Mouse (Mus musculus): ENCODE data around the gene Aprt. TPM values are rescaled to one million over a fixed set of nuclear protein-coding genes. Genes with fewer than 3 reads are reported as not detected.

Gene Aprt
- polyA plus RNA-seq (2015; fragmentation: Nextera tagmentation; extraction: Ambion mirVana): 335 and 351 TPM in 2 replicates

GRCm38 (mm10) chr8:122576648-122577022 lies at the start of gene Aprt:
Gene Aprt, minus strand, starts transcription at chr8:122576909.
- Histone ChIP-seq H3K9ac (peak within 1 kb of the TSS; percentile 83), H3K4me1 (peaks cover 62% of the 10 kb centered on the region), H3K4me2 (replicated peaks) (peak within 1 kb of the TSS; percentile 77), H3K27ac (peak within 1 kb of the TSS; percentile 79), H3K4me3 (peak within 1 kb of the TSS; percentile 64), H3K9me3 (no peaks in the 10 kb centered on the region), H3K27me3 (no peaks in the 10 kb centered on the region), H3K36me3 (peaks cover 34% of the 10 kb centered on the region)
- WGBS: under 1% methylated on average over 39 of the region's 39 CpGs
- ATAC-seq (ENCODE audit: low FRiP score, low read depth): peak; percentile 90

GRCm38 (mm10) chr8:122625811-122626210 lies 49.1 kb upstream of the Aprt start:
- Histone ChIP-seq H3K4me3 (no peak overlapping the region), H3K9me3 (no peaks in the 10 kb centered on the region), H3K36me3 (no peaks in the 10 kb centered on the region), H3K27ac (no peak overlapping the region), H3K4me1 (no peaks in the 10 kb centered on the region), H3K27me3 (peaks cover 4% of the 10 kb centered on the region; the same call in 1 of the 2 replicates), H3K9ac (no peak overlapping the region), H3K4me2 (replicated peaks) (no peak overlapping the region)
- no peak for ATAC-seq (ENCODE audit: low FRiP score, low read depth)
- WGBS: 70% methylated on average over 9 of the region's 9 CpGs

GRCm38 (mm10) chr8:122624653-122625052 lies 47.9 kb upstream of the Aprt start:
- no peaks in the 10 kb centered on the region for H3K27me3 ChIP-seq
- no peak overlapping the region for H3K4me2 ChIP-seq (replicated peaks)
- no peaks in the 10 kb centered on the region for H3K36me3 ChIP-seq

GRCm38 (mm10) chr8:122623844-122624642 lies 47.3 kb upstream of the Aprt start:
- H3K36me3 ChIP-seq: no peaks in the 10 kb centered on the region
- WGBS: 92% methylated on average over 17 of the region's 17 CpGs
- no peak overlapping the region for H3K4me2 ChIP-seq (replicated peaks)
- peak overlapping the region; percentile 31; the same call in 1 of the 2 replicates for H3K9ac ChIP-seq
- no peaks in the 10 kb centered on the region for H3K27me3 ChIP-seq
- H3K4me3 ChIP-seq: no peak overlapping the region
- no peak for ATAC-seq (ENCODE audit: low FRiP score, low read depth)
- no peaks in the 10 kb centered on the region for H3K9me3 ChIP-seq
- H3K27ac ChIP-seq: no peak overlapping the region
- H3K4me1 ChIP-seq: peaks cover 13% of the 10 kb centered on the region

More at GRCm38 (mm10) chr8:122624653-122625052, 47.9 kb upstream of the Aprt start:
- ATAC-seq (ENCODE audit: low FRiP score, low read depth): no peak
- WGBS: 68% methylated on average over 5 of the region's 5 CpGs
- Histone ChIP-seq H3K27ac (no peak overlapping the region), H3K4me1 (peaks cover 7% of the 10 kb centered on the region), H3K9ac (no peak overlapping the region), H3K9me3 (no peaks in the 10 kb centered on the region), H3K4me3 (no peak overlapping the region)

GRCm38 (mm10) chr8:122622727-122623126 lies 46.0 kb upstream of the Aprt start, which contains the start of gene Pabpn1l:
Gene Pabpn1l, minus strand, starts transcription at chr8:122622739.
- no peak for ATAC-seq (ENCODE audit: low FRiP score, low read depth)
- 63% methylated on average over 6 of the region's 6 CpGs for whole genome bisulfite sequencing
- Histone ChIP-seq H3K36me3 (no peaks in the 10 kb centered on the region), H3K9ac (no peak within 1 kb of the TSS), H3K27ac (no peak within 1 kb of the TSS), H3K4me3 (no peak within 1 kb of the TSS), H3K9me3 (no peaks in the 10 kb centered on the region), H3K4me2 (replicated peaks) (no peak within 1 kb of the TSS), H3K27me3 (no peaks in the 10 kb centered on the region), H3K4me1 (peaks cover 23% of the 10 kb centered on the region)

GRCm38 (mm10) chr8:122620446-122620845 lies 43.7 kb upstream of the Aprt start:
- Histone ChIP-seq H3K4me3 (no peak overlapping the region), H3K27me3 (no peaks in the 10 kb centered on the region), H3K9ac (no peak overlapping the region), H3K27ac (no peak overlapping the region), H3K9me3 (no peaks in the 10 kb centered on the region), H3K4me2 (replicated peaks) (no peak overlapping the region), H3K36me3 (peaks cover under 1% of the 10 kb centered on the region; the same call in 1 of the 2 replicates), H3K4me1 (peaks cover 41% of the 10 kb centered on the region)
- 24% methylated on average over 5 of the region's 5 CpGs for WGBS
- no peak for ATAC-seq (ENCODE audit: low FRiP score, low read depth)

GRCm38 (mm10) chr8:122618660-122619378 lies 42.1 kb upstream of the Aprt start:
- WGBS: 76% methylated on average over 6 of the region's 6 CpGs
- Histone ChIP-seq H3K27ac (no peak overlapping the region), H3K9me3 (no peaks in the 10 kb centered on the region)

GRCm38 (mm10) chr8:122617947-122618546 lies 41.3 kb upstream of the Aprt start:
- H3K27me3 ChIP-seq: no peaks in the 10 kb centered on the region
- no peaks in the 10 kb centered on the region for H3K9me3 ChIP-seq
- ATAC-seq (ENCODE audit: low FRiP score, low read depth): peak; percentile 38; the same call in 1 of the 2 replicates
- peaks cover 17% of the 10 kb centered on the region for H3K36me3 ChIP-seq
- H3K4me3 ChIP-seq: no peak overlapping the region
- H3K9ac ChIP-seq: no peak overlapping the region
- H3K27ac ChIP-seq: no peak overlapping the region
- WGBS: 22% methylated on average over 5 of the region's 7 CpGs
- H3K4me2 ChIP-seq (replicated peaks): no peak overlapping the region
- H3K4me1 ChIP-seq: peaks cover 43% of the 10 kb centered on the region

More at GRCm38 (mm10) chr8:122618660-122619378, 42.1 kb upstream of the Aprt start:
- no peak overlapping the region for H3K9ac ChIP-seq
- H3K4me1 ChIP-seq: peaks cover 43% of the 10 kb centered on the region
- H3K36me3 ChIP-seq: peaks cover 14% of the 10 kb centered on the region
- H3K27me3 ChIP-seq: no peaks in the 10 kb centered on the region
- no peak overlapping the region for H3K4me2 ChIP-seq (replicated peaks)
- no peak for ATAC-seq (ENCODE audit: low FRiP score, low read depth)
- H3K4me3 ChIP-seq: no peak overlapping the region

GRCm38 (mm10) chr8:122616181-122616905 lies 39.6 kb upstream of the Aprt start:
- no peak overlapping the region; the same call in 1 of the 2 replicates for H3K9ac ChIP-seq
- peaks cover 17% of the 10 kb centered on the region for H3K36me3 ChIP-seq
- 56% methylated on average over 9 of the region's 9 CpGs for WGBS

GRCm38 (mm10) chr8:122611295-122612133 lies 34.8 kb upstream of the Aprt start, which contains the start of the genes Galns and Trappc2l:
Gene Galns, minus strand, starts transcription at chr8:122611463.
Gene Trappc2l, plus strand, starts transcription at chr8:122611640.
- Histone ChIP-seq H3K4me1 (peaks cover 33% of the 10 kb centered on the region), H3K27ac (peak within 1 kb of the TSS; percentile 67), H3K4me3 (peak within 1 kb of the TSS; percentile 76), H3K9me3 (no peaks in the 10 kb centered on the region), H3K9ac (peak within 1 kb of the TSS; percentile 81), H3K36me3 (peaks cover 17% of the 10 kb centered on the region), H3K27me3 (no peaks in the 10 kb centered on the region), H3K4me2 (replicated peaks) (peak within 1 kb of the TSS; percentile 92)
- WGBS: under 1% methylated on average over 56 of the region's 57 CpGs
- ATAC-seq (ENCODE audit: low FRiP score, low read depth): peak; percentile 96

More at GRCm38 (mm10) chr8:122616181-122616905, 39.6 kb upstream of the Aprt start:
- H3K27me3 ChIP-seq: no peaks in the 10 kb centered on the region
- H3K4me2 ChIP-seq (replicated peaks): peak overlapping the region; percentile 3; the same call in 1 of the 2 replicates
- peaks cover 53% of the 10 kb centered on the region for H3K4me1 ChIP-seq
- H3K4me3 ChIP-seq: no peak overlapping the region
- H3K27ac ChIP-seq: peak overlapping the region; percentile 61
- no peaks in the 10 kb centered on the region for H3K9me3 ChIP-seq
- 0 out of 2 replicates have a peak, but pooled peaks have one; percentile 4 for ATAC-seq (ENCODE audit: low FRiP score, low read depth)

All from limb, embryonic 13.5 days (tissue).